Mouse (Mus musculus) gonadal fat pad, adult 2 months (tissue): ENCODE results near the gene 4930548H24Rik. TPM values are rescaled to one million over a fixed set of nuclear protein-coding genes. Genes with fewer than 3 reads are reported as not detected.
"Not testable (repeated sequence)": the region's sequence is repeated elsewhere in the genome, so short reads cannot be mapped to it uniquely, and the experiment has no call there.

Experiments
- DNase-seq: peaks from one replicate; pipeline ENCODE4 v3.0.0-alpha.2; 2012; ENCODE audit warnings: low read depth
- polyA plus RNA-seq: library from polyadenylated mRNA; depleted of rRNA; stranded (reverse); fragments of >200 nt; gene quantifications from 2 replicates; pipeline ENCODE4 v1.2.3, GENCODE M21; 2012; rRNA removed

Gene 4930548H24Rik
- polyA plus RNA-seq: not detected in 2 replicates

DNA sequence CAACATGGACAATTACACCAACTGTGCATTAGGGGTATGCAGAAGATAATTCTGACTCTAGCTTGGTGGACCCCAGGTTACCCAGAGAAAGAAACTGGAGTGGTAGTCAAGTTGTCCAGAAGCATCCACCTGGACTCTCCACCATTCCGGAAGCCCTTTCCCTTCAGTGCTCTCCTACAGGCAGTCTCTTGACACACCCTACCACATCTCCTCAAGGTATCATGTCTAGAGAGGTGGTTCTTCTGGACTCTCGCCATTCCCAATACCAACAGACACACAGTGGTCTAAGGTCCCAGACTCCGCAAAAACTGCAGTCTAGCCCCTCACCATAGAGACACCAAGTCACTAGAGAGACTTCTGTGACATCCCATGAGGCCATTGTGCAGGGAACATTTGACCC is at the start of gene 4930548H24Rik:
4930548H24Rik (plus strand) TSS at position 301 of the 400 bp plus-strand sequence.
- DNase-seq: no peak

DNA sequence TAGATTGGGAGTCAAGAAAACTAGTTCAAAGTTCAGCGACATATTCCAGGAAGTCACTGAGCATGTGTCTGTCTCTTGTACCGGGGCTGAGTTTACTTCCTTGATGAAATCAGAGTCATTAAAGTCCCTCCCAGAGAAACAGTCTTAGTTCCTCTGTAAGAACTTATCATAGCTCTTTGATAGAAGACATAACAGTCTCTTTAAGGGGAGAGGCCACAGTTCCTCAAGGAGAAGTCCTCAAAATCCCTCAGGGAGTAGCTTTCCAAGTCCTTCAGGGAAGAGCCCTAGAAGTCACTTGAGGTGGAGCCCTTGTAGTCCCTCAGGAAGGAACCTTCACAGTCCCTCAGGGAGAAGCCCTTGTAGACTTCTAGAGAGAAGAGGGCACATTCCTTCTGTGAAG is 34.2 kb upstream of the 4930548H24Rik start:
- DNase-seq: no peak

DNA sequence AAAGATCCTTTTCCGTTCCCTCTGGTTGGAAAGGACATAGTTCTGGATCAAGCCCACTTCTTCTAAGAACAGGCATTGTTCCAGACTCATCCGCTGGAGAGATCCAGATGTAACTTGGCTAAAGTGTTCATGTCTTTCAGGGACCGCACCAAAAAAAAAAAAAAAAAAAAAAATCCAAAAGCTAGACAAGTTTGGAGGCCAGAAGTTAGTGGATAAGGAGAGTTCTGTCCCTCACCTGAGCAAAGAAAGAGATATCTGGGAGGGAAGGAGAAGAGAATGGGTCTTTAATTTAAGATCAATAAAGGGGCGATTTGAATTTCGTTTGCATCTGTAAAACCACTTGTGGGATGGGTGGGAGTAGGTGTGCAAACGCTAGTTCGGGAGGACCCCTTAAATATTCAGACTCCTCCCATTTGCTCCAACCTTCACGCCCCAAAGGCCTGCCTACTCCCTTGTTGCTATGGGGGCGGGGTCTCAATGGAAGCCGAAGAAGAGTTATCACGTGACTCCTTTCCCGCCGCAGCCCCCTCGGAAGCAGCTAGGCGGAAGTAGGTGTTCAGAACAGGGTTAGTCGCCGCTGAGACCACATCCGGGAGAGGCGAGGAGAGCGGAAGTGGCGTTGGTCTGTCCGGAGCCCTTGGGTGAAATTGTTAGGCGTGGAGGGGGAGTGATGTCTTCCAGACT is 33.5 kb upstream of the 4930548H24Rik start, which contains the start of gene Zfp512:
Zfp512 (plus strand) TSS at position 554 of the 684 bp plus-strand sequence.
- peak; percentile 44 for DNase-seq

DNA sequence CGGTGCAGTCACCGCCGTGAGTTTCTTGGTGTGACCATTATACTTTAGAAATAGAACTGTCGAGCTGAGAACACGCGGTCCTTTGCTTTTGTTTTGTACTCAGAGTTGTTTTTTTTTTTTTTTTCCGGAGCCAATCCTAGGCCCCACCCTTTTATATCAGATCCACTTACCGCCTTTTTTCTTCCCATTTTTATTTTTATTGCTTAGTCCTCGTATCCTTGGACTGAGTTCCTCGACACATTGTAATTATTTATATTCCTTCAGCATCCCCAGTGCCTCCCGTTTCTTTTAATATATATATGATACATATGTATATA is 33.0 kb upstream of the 4930548H24Rik start:
- no peak for DNase-seq

DNA sequence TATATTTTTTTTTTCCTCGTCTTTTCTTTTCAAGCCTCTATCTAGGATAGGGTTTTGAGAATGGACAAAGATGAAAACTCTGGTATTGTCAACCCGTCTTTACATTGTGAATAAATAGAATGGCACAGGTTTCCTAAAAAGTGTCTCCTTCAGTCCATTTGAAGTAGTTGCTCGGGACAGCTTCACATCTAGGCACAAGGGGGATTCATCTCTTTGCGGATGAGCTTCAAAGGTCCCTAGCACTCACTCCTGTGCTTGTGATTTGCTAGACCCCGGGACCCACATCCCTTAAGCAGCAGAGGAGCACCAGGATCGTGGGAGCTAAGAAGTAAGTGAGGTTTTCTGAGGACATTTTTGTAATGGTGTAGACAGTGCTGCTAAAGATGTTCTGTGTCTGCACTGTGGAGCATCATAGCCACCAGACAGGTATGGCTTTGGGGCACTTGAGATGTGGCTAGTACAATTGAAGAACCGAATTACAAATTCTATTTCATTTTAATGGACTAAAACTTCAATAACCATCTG is 32.6 kb upstream of the 4930548H24Rik start:
- DNase-seq: no peak

DNA sequence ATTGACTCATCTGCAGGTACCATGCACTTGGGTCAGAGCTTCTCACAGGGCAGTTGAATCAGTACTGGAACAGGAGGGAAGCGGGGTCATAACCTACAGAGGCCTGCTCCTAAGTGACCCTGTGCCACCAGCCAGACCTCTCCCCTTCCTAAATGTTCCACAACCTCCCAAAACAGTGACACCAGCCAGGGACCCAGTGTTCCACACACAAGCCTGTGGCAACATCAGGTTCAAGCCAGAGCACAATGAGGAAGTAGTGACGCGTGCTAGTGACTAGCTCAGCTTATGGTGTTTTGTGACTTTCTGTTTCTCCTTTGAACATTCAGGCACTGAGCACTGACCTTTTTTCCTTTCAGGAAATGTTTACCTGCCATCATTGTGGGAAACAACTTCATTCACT is 17.7 kb upstream of the 4930548H24Rik start:
- DNase-seq: no peak

DNA sequence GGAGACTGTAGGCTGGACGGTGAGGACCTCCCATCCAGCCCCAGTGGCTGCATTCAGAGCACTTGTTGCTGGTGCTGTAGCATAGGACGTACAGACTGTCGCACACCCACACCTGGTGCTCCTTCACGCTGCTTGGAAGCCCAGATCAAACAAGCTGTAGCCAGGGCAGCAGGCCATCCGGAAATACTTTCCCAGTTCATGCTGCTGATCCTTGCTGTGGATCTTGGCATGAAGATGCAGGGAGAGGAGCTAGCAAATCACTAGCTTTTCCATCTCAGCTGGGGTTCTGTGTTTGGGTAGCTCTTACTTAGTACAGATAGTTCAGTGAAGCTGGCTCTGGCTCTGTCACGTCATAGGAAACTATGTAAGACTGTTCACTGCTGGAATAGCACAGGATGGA is 15.8 kb upstream of the 4930548H24Rik start:
- DNase-seq: no peak

DNA sequence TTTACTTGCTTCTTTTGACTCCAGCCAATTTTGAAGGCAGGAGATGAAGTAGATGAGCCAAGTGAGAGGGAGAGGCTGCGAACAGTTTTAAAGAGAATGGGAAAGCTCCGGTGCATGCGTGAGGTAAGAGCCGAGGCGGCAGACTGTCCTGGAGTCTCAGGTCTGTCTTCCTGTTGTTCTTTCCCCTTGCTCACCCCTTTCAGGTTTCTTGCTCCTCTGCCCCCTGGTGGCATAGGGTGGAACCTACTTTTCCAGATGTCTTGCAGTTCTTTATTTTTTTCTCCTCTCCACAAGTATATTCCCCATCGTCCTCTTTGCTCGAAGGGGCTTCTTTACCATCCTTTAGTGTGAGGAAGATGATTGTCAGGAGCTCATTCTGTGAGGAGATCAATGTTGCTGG is 15.2 kb upstream of the 4930548H24Rik start:
- no peak for DNase-seq

DNA sequence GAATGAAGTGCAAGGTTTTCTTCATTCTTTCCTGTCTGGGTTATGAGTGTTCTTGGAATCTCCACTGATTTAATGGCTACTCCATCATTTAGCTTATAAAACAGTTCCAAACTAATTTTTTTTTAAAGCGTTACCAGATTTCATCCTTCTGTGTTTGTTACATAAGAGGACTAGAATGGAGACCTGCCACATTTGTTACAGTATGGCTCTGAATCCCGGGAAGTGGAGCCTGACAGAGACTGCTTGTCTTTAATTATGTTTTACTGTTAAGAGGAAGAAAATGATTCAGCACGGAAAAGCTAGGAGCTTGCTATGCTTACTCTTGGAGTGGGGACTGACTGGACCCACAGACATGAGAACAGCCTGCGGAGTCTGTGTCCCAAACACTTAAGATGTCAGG is 5.0 kb upstream of the 4930548H24Rik start:
- DNase-seq: no peak

DNA sequence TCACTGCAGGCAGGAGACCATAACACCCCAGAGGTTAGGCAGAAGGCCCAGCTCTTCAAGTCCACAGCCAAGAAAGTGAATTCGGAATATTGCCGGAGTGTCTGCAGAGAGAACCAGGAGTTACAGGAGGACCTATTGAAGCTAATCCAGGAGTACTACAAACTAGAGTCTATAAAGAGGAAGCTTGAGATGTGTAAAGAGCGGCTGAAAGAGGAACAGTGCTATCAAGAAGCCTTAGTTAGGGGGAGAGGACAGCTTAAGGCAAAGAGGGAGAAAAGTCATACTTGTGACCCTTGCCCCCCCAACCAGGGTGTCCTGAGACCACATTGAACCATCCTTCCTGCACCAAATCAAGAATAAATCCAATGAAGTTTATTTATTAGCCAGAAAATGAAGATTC is 2.3 kb downstream of the 4930548H24Rik start:
- no peak for DNase-seq

DNA sequence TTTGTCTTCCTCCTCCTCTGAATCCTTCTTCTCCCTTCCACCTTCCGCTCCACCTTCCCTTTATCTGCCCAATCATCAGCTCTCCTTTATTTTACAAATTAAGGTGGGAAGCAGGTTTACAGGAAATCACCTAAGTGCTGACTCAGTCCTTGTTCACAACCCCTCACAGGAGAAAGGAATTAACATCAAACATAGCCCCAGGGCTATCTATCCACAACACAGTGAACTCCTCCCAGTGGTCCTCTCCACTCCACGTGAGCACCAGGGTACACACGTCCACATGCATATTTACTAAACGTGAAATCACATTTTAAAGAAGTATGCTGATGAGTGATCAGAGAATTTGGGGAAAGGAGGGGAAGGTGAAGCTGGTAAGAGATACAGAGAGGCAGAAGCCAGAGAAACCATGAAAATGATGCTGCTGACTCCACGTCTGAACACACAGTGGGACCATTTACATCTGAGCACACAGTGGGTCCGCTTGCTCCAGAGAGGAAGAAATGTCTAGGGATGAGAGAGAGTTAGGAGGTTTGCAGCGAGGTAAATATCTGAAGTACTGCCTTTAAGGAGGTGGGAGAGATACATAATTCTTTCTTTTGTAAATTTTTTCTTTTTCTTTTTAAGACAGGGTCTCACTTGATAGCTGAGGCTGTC is 3.7 kb downstream of the 4930548H24Rik start:
- DNase-seq: no peak

DNA sequence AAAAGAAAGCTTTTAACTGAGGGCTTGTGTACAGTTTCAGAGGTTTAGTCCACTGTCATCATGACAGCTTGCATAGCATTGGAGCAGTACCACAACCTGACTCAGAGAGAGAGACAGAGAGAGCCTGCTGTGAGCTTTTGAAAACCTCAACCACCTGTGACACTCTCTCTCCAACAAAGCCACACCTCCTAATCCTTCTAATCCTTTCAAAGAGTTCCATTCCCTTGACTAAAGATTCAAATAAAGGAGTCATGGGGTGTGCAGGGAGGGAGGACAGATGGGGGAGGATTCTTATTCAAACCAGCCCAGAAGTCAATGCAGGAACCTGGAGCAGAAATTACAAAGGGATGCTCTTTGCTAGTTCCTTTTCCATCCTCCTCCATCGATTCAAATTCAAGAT is 6.5 kb downstream of the 4930548H24Rik start:
- no peak for DNase-seq

DNA sequence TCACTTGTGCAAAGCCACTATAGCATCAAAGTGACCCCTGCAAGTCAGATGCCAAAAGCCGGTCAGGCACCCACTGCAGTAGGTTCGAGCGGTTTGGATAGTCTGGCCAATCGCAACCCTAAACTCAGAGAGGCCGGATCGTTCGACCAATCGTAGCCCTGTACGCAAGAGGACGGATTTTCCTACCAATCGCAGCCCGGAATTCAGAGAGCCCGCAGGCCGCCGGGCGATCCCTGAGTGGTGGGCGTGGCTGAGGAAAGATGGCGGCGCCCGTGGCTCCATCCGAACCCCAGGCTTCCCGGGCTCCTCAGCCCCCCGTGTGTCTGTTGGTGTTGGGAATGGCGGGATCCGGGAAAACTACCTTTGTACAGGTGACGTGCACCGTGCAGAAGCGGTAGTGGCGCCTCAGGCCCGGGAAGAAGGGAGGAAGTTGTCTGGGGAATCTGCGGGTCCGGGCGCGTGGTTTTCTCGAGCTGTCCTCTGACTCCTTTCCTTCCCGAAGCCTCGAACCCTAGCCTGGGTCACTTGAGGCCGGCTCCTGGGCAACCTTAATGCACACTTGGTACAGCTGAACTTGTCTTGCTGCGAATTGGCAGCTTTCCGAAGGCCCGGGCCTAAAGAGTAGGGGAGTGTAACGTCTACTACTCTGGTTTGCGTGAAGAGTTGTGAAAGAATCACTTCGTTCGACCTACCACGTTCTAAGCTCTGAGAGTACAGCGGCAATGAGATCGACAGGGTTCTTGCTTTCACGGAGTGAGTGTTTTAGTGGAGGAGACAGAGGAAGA is 9.2 kb downstream of the 4930548H24Rik start, which contains the start of gene Gpn1:
Gpn1 (plus strand) TSS at position 229 of the 785 bp plus-strand sequence.
- DNase-seq: peak; percentile 55

DNA sequence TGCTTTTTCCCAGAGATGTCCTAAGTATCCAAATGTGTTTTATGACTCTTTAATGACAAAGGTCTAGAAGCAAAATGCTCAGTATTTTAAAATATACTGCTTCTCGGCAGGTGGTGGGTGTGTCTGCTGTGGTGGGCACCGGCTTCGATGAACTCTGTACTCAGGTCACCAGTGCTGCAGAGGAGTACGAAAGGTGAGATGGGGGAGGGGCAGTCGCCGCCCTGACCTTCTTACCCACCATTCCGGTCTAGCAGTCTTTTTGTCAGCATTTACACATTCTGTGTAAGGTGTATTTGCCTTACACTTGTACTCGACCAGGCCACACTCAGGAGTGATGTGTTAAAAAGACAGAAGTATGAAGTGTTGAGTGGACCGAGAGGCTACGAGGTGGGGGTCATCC is 19.3 kb downstream of the 4930548H24Rik start:
- DNase-seq: no peak

DNA sequence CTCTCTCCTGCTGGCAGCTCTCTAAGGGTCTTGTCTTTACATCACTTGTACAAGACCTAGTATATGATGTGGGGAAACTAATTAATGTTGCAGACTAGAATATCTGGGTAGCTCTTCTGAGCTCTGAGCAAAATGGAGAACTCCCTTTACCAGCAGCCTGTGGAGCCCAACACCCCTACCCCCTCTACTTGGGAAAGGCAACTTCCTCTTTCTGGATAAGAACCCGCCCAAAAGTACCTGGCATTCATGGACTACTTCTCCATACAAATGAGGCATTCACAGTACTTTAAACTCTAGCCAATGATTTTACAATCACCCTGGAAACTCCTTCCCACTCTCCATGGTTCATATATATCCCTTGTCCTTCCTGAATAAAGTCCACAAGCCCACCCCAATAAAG is 26.9 kb downstream of the 4930548H24Rik start:
- no peak for DNase-seq

DNA sequence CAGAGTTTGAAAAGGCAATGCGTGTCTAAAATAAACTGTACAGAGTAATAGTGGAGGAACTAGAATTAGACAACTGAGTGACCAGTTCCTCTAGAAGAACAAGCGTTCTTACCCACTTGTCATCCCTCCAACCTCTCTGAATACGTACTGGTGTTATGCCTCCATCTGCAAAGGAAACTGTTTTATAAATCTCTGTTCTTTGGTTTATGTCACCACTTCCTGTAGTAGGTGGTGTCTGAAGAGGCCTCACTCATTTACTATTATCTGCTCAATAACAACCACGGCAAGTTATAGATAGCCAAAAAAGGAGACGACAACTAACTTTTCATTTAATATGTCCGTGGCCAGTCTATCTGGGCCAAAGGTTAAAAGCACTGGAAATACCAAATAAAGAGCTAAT is 35.0 kb downstream of the 4930548H24Rik start:
- DNase-seq: no peak

DNA sequence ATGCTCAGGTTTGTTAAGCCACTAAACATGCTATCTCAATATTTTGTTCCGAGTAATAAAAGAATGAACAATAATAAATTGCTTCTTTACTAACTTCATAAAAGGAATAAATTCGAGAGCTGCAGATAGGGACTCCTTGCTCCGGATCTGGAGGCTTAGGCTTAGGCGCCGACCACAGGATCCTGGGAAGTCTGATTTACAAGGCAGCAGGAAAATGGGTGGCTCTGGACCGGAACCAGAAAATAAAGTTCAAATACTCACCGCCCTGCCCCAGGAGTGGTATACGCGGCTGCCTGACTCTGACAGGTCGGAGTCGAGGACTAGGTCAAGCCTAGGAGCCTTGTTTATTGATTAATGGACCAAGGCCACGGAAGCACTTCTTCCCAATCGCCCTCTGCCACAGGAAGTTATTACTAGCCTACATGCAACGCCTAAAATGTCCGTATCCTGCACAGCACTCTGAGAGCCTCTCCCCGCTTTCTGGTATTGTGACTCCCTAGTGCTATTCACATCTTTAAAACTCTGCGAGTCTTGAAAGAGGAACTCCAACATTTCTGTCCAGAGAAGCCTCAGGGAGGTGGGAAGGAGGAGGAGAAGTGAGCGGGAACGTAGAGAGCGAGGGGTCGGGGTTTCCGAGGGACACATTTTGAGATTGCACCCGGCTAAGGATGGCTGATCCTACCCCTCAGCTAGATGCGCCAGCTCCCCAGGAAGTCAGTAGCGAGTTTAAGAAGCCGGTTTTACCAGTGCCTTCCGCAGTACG is 41.0 kb downstream of the 4930548H24Rik start, which contains the start of gene Slc4a1ap:
Slc4a1ap (plus strand) TSS at position 642 of the 763 bp plus-strand sequence.
- peak; percentile 37 for DNase-seq

DNA sequence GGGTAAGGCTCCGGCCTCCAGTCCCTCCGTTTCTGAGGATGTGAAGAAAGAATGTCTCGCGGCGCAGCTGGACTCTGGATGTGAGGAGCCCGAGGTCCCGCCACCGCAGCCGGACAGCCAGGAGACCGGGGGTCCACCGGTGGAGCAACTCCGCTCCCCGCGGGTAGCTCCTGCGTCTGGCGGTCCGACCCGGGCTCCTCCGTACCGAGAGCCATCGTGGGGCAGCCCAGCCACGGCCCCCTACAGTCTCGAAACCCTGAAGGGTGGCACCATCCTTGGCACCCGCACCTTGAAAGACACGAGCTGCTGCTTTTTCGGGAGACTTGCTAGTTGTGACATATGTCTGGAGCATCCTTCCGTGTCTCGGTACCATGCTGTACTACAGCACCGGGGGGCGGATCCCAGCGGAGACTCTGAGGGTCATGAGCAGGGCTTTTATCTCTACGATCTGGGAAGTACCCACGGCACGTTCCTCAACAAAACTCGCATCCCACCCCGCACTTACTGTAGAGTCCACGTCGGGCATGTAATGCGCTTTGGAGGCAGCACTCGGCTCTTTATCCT is 41.7 kb downstream of the 4930548H24Rik start:
- DNase-seq: no peak

DNA sequence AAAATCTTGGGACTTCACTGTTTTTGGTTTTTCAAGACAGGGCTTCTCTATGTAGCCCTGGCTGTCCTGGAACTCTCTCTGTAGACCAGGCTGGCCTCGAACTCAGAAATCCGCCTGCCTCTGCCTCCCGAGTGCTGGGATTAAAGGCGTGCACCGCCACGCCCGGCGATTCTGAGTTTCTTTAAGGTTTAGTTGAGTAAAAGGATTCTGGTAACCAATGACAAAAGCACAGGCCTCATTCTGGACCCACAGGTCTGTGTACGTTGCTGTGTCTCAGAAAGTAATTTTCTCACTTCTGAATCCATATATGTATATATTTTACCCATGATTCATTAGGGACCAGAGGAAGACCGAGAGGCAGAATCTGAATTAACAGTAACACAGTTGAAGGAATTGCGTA is 42.2 kb downstream of the 4930548H24Rik start, which contains the start of gene Supt7l:
Supt7l (minus strand) TSS at position 101 of the 400 bp plus-strand sequence.
- not testable (repeated sequence) for DNase-seq

DNA sequence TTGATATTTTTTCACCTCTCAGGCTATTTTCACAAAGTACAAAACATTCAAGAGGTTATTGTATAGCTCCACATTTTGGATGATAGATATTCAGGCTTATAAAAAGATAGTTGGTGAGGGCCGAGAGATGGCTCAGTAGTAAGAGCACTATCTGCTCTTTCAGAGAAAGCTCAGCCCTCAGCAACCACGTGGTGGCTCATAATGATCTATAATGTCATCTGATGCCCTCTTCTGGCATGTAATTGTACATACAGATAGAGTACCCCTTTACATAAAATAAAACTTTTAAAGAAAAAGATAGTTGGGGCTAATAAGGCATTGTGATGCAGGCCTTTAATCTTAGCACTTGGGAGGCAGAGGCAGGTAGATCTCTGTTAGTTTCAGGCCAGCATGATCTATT is 43.0 kb downstream of the 4930548H24Rik start:
- DNase-seq: no peak

DNA sequence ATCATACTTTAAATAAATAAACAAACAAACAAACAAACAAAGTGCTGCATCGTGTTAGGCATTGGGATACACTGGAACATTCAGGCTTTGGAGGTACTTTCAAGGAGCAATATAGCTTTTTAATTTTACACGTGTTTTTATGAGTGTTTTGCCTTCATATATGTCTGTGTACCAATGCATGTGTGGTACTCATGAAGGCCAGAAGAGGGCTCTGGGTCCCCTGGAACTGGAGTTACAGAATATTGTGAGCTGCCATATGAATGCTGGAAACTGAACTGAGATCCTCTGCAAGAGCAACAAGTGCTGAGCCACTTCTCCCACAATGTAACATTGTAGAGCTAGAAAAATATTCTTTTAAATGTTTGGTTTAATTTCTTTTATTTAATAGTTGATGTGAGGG is 49.7 kb downstream of the 4930548H24Rik start:
- DNase-seq: no peak
